Mouse (Mus musculus) liver, postnatal 0 days (tissue): ENCODE data around the gene Plekho2.

Experiments used
- CTCF ChIP-seq: sonication (generic); IDR thresholded peaks from 2 replicates; pipeline ENCODE4 v1.5.1; 2016; ENCODE audit warnings: antibody characterized with exemption, low read depth
- EP300 ChIP-seq: IDR thresholded peaks from 2 replicates; pipeline ENCODE4 v1.6.1; 2016; ENCODE audit warnings: antibody characterized with exemption, low read depth, mild to moderate bottlenecking

DNA sequence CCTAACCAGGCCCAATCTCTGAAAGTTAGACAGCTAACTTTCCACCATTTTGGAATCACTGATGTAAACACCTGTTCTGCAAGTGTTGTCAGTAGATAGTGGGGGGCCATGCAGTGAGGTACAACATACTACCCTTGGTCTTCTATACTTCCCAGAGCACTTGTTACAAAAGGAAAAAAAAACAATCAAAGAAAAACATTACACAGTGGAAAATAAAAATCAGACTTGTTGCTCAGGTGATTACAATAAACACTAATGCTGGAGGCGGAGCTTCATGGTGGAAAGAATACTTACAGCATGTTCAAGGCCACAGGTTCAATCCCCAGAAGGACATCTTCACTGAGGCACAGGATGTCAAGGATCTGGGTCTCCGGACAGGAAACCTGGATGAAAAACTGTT, 27.1 kb downstream of the Plekho2 start:
- no peak for TF ChIP-seq CTCF
- no peak for TF ChIP-seq EP300
